Mouse (Mus musculus) olfactory bulb, adult 2 months (tissue): ENCODE measurements around the gene Spats1.

Experiments
- CTCF ChIP-seq: fragments of 200-500 bp; IDR thresholded peaks from 2 replicates; pipeline ENCODE4 v1.5.1; 2012; ENCODE audit warnings: low read depth, mild to moderate bottlenecking, low read length, moderate library complexity; ENCODE audit not compliant: insufficient read depth
- POLR2A ChIP-seq: fragments of 200-500 bp; IDR thresholded peaks from 2 replicates; pipeline ENCODE4 v1.6.1; 2012; ENCODE audit warnings: mild to moderate bottlenecking, low read depth, low read length, moderate library complexity; ENCODE audit not compliant: insufficient read depth

GRCm38 (mm10) chr17:45466701-45467100, 8.5 kb downstream of the Spats1 start:
- TF ChIP-seq CTCF (no peak), POLR2A (no peak)
